Mouse (Mus musculus) thymus, adult 18-20 months (tissue): ENCODE data around the gene AC153137.1.
A peak's percentile ranks its signal among the peaks of the same experiment; 100 is the strongest.
"Not testable (repeated sequence)": the region's sequence is repeated elsewhere in the genome, so short reads cannot be mapped to it uniquely, and the experiment has no call there.

ENCODE experiments used
- DNase-seq, 2 experiments: peaks; one replicate each; pipeline ENCODE4 v3.0.0; 2022; ENCODE audit warnings: mixed read lengths in 2 of 2

AC153137.1 gene

GRCm38 (mm10) chr1:30977868-30978267 lies at the start of gene AC153137.1:
AC153137.1 (minus strand) TSS chr1:30977968.
- not testable (repeated sequence) for DNase-seq

GRCm38 (mm10) chr1:31023173-31023572 lies 45.4 kb upstream of the AC153137.1 start:
- DNase-seq, result no peak

GRCm38 (mm10) chr1:31019283-31019682 lies 41.5 kb upstream of the AC153137.1 start:
- DNase-seq, result no peak

GRCm38 (mm10) chr1:31017377-31017776 lies 39.6 kb upstream of the AC153137.1 start:
- DNase-seq, result no peak

- no peak for DNase-seq
These were observed 38.3 kb upstream of the AC153137.1 start for GRCm38 (mm10) chr1:31016068-31016467.

- DNase-seq, result no peak
These were observed 37.5 kb upstream of the AC153137.1 start for GRCm38 (mm10) chr1:31015261-31015660.

- DNase-seq, result not testable (repeated sequence)
These were observed 529 bp downstream of the AC153137.1 start for GRCm38 (mm10) chr1:30977239-30977638.

- DNase-seq, result no peak
These were observed 26.0 kb downstream of the AC153137.1 start for GRCm38 (mm10) chr1:30951795-30952194.

GRCm38 (mm10) chr1:30950456-30950835 lies 27.3 kb downstream of the AC153137.1 start:
- no peak for DNase-seq

- peak; percentile 92 to 93 for DNase-seq
These were observed 27.9 kb downstream of the AC153137.1 start for GRCm38 (mm10) chr1:30949710-30950455.

GRCm38 (mm10) chr1:30948950-30949639 lies 28.7 kb downstream of the AC153137.1 start:
- peak; percentile 31 for DNase-seq

- DNase-seq, result no peak
These were observed 29.3 kb downstream of the AC153137.1 start for GRCm38 (mm10) chr1:30948361-30948949.

- no peak for DNase-seq
These were observed 32.6 kb downstream of the AC153137.1 start for GRCm38 (mm10) chr1:30945136-30945535.

- no peak for DNase-seq
These were observed 37.2 kb downstream of the AC153137.1 start for GRCm38 (mm10) chr1:30940571-30940970.

- DNase-seq, result no peak
These were observed 39.4 kb downstream of the AC153137.1 start for GRCm38 (mm10) chr1:30938392-30938791.

- DNase-seq, result no peak
These were observed 40.3 kb downstream of the AC153137.1 start for GRCm38 (mm10) chr1:30937396-30937965.

- DNase-seq, result no peak
These were observed 41.3 kb downstream of the AC153137.1 start for GRCm38 (mm10) chr1:30936488-30936887.

GRCm38 (mm10) chr1:30930823-30931222 lies 46.9 kb downstream of the AC153137.1 start:
- no peak for DNase-seq

- DNase-seq, result no peak
These were observed 47.6 kb downstream of the AC153137.1 start for GRCm38 (mm10) chr1:30930194-30930593.
